Mouse (Mus musculus): ENCODE results near the gene Chd9. TPM values are rescaled to one million over a fixed set of nuclear protein-coding genes. Genes with fewer than 3 reads are reported as not detected.

The Chd9 gene
- 60.0 and 62.2 TPM in 2 replicates for polyA plus RNA-seq (2014; fragmentation: Nextera tagmentation; extraction: Ambion mirVana)

GRCm38 (mm10) chr8:90828181-90828986 lies at the start of gene Chd9:
Chd9 (plus strand) TSS chr8:90828352.
- ATAC-seq (ENCODE audit: insufficient number of reproducible peaks, low FRiP score, low TSS enrichment, low read depth) (peak; percentile 90), DNase-seq (ENCODE audit: low spot score) (peak; percentile 98)
- Histone ChIP-seq H3K4me3 (ENCODE audit: low read depth, low read length) (peak within 1 kb of the TSS; percentile 49), H3K9ac (ENCODE audit: low read length) (peak within 1 kb of the TSS; percentile 64), H3K4me1 (ENCODE audit: control insufficient read depth, insufficient read depth, low read length) (peaks cover 18% of the 10 kb centered on the region), H3K9me3 (ENCODE audit: control insufficient read depth, low read length) (no peaks in the 10 kb centered on the region), H3K4me2 (ENCODE audit: low read depth, severe bottlenecking) (peak within 1 kb of the TSS; percentile 69), H3K27me3 (ENCODE audit: control insufficient read depth, insufficient read depth, low read length) (no peaks in the 10 kb centered on the region), H3K36me3 (ENCODE audit: control insufficient read depth, insufficient read depth, low read length) (no peaks in the 10 kb centered on the region), H3K27ac (replicated peaks; ENCODE audit: low read depth, low read length) (peak within 1 kb of the TSS; percentile 58; the same call in 1 of the 2 replicates)
- WGBS = 2% methylated on average over 38 of the region's 39 CpGs

GRCm38 (mm10) chr8:90791616-90792015 lies 36.5 kb upstream of the Chd9 start:
- no peak overlapping the region for H3K4me2 ChIP-seq (ENCODE audit: low read depth, severe bottlenecking)
- no peak overlapping the region for H3K27ac ChIP-seq (replicated peaks; ENCODE audit: low read depth, low read length)
- H3K36me3 ChIP-seq (ENCODE audit: control insufficient read depth, insufficient read depth, low read length) = no peaks in the 10 kb centered on the region
- no peak overlapping the region for H3K9ac ChIP-seq (ENCODE audit: low read length)
- 0 out of 2 replicates have a peak, but pooled peaks cover 2% of the 10 kb centered on the region for H3K4me1 ChIP-seq (ENCODE audit: control insufficient read depth, insufficient read depth, low read length)
- H3K9me3 ChIP-seq (ENCODE audit: control insufficient read depth, low read length) = no peaks in the 10 kb centered on the region
- H3K27me3 ChIP-seq (ENCODE audit: control insufficient read depth, insufficient read depth, low read length) = no peaks in the 10 kb centered on the region
- ATAC-seq (ENCODE audit: insufficient number of reproducible peaks, low FRiP score, low TSS enrichment, low read depth) (no peak), DNase-seq (ENCODE audit: low spot score) (no peak)
- WGBS = 83% methylated on average over 1 of the region's 1 CpGs
- no peak overlapping the region for H3K4me3 ChIP-seq (ENCODE audit: low read depth, low read length)

GRCm38 (mm10) chr8:90793710-90794109 lies 34.4 kb upstream of the Chd9 start:
- DNase-seq (ENCODE audit: low spot score) (peak; percentile 89), ATAC-seq (ENCODE audit: insufficient number of reproducible peaks, low FRiP score, low TSS enrichment, low read depth) (no peak)
- no peaks in the 10 kb centered on the region for H3K36me3 ChIP-seq (ENCODE audit: control insufficient read depth, insufficient read depth, low read length)
- no peaks in the 10 kb centered on the region for H3K9me3 ChIP-seq (ENCODE audit: control insufficient read depth, low read length)
- H3K4me3 ChIP-seq (ENCODE audit: low read depth, low read length) = no peak overlapping the region
- WGBS = 6% methylated on average over 3 of the region's 3 CpGs
- H3K27me3 ChIP-seq (ENCODE audit: control insufficient read depth, insufficient read depth, low read length) = no peaks in the 10 kb centered on the region
- H3K4me1 ChIP-seq (ENCODE audit: control insufficient read depth, insufficient read depth, low read length) = 0 out of 2 replicates have a peak, but pooled peaks cover 2% of the 10 kb centered on the region
- no peak overlapping the region for H3K27ac ChIP-seq (replicated peaks; ENCODE audit: low read depth, low read length)
- H3K4me2 ChIP-seq (ENCODE audit: low read depth, severe bottlenecking) = no peak overlapping the region
- H3K9ac ChIP-seq (ENCODE audit: low read length) = no peak overlapping the region

- Histone ChIP-seq H3K27me3 (ENCODE audit: control insufficient read depth, insufficient read depth, low read length) (no peaks in the 10 kb centered on the region), H3K4me3 (ENCODE audit: low read depth, low read length) (no peak overlapping the region), H3K4me1 (ENCODE audit: control insufficient read depth, insufficient read depth, low read length) (0 out of 2 replicates have a peak, but pooled peaks cover 2% of the 10 kb centered on the region), H3K27ac (replicated peaks; ENCODE audit: low read depth, low read length) (no peak overlapping the region), H3K4me2 (ENCODE audit: low read depth, severe bottlenecking) (peak overlapping the region; percentile 25), H3K9me3 (ENCODE audit: control insufficient read depth, low read length) (no peaks in the 10 kb centered on the region), H3K9ac (ENCODE audit: low read length) (no peak overlapping the region), H3K36me3 (ENCODE audit: control insufficient read depth, insufficient read depth, low read length) (no peaks in the 10 kb centered on the region)
- WGBS = 9% methylated on average over 12 of the region's 12 CpGs
- ATAC-seq (ENCODE audit: insufficient number of reproducible peaks, low FRiP score, low TSS enrichment, low read depth) (peak; percentile 44), DNase-seq (ENCODE audit: low spot score) (peak; percentile 84)
Observed at GRCm38 (mm10) chr8:90794990-90795861, 32.9 kb upstream of the Chd9 start.

- Histone ChIP-seq H3K4me3 (ENCODE audit: low read depth, low read length) (no peak overlapping the region), H3K9me3 (ENCODE audit: control insufficient read depth, low read length) (no peaks in the 10 kb centered on the region), H3K9ac (ENCODE audit: low read length) (no peak overlapping the region), H3K4me1 (ENCODE audit: control insufficient read depth, insufficient read depth, low read length) (0 out of 2 replicates have a peak, but pooled peaks cover 2% of the 10 kb centered on the region), H3K4me2 (ENCODE audit: low read depth, severe bottlenecking) (no peak overlapping the region), H3K36me3 (ENCODE audit: control insufficient read depth, insufficient read depth, low read length) (no peaks in the 10 kb centered on the region), H3K27ac (replicated peaks; ENCODE audit: low read depth, low read length) (no peak overlapping the region), H3K27me3 (ENCODE audit: control insufficient read depth, insufficient read depth, low read length) (no peaks in the 10 kb centered on the region)
- 88% methylated on average over 5 of the region's 5 CpGs for WGBS
- DNase-seq (ENCODE audit: low spot score) = no peak
- no peak for ATAC-seq (ENCODE audit: insufficient number of reproducible peaks, low FRiP score, low TSS enrichment, low read depth)
Observed at GRCm38 (mm10) chr8:90799473-90799872, 28.7 kb upstream of the Chd9 start.

- Histone ChIP-seq H3K4me1 (ENCODE audit: control insufficient read depth, insufficient read depth, low read length) (no peaks in the 10 kb centered on the region), H3K4me2 (ENCODE audit: low read depth, severe bottlenecking) (no peak overlapping the region), H3K9me3 (ENCODE audit: control insufficient read depth, low read length) (no peaks in the 10 kb centered on the region), H3K9ac (ENCODE audit: low read length) (no peak overlapping the region), H3K27me3 (ENCODE audit: control insufficient read depth, insufficient read depth, low read length) (no peaks in the 10 kb centered on the region), H3K4me3 (ENCODE audit: low read depth, low read length) (no peak overlapping the region), H3K36me3 (ENCODE audit: control insufficient read depth, insufficient read depth, low read length) (no peaks in the 10 kb centered on the region), H3K27ac (replicated peaks; ENCODE audit: low read depth, low read length) (no peak overlapping the region)
- ATAC-seq (ENCODE audit: insufficient number of reproducible peaks, low FRiP score, low TSS enrichment, low read depth) (no peak), DNase-seq (ENCODE audit: low spot score) (no peak)
- WGBS = 91% methylated on average over 10 of the region's 10 CpGs
Observed at GRCm38 (mm10) chr8:90813602-90814320, 14.4 kb upstream of the Chd9 start.

- H3K36me3 ChIP-seq (ENCODE audit: control insufficient read depth, insufficient read depth, low read length) = no peaks in the 10 kb centered on the region
- H3K27ac ChIP-seq (replicated peaks; ENCODE audit: low read depth, low read length) = no peak overlapping the region
- H3K4me1 ChIP-seq (ENCODE audit: control insufficient read depth, insufficient read depth, low read length) = no peaks in the 10 kb centered on the region
- no peaks in the 10 kb centered on the region for H3K27me3 ChIP-seq (ENCODE audit: control insufficient read depth, insufficient read depth, low read length)
- no peaks in the 10 kb centered on the region for H3K9me3 ChIP-seq (ENCODE audit: control insufficient read depth, low read length)
- H3K4me3 ChIP-seq (ENCODE audit: low read depth, low read length) = no peak overlapping the region
- H3K4me2 ChIP-seq (ENCODE audit: low read depth, severe bottlenecking) = no peak overlapping the region
- WGBS = 83% methylated on average over 23 of the region's 23 CpGs
- no peak overlapping the region for H3K9ac ChIP-seq (ENCODE audit: low read length)
- DNase-seq (ENCODE audit: low spot score) (no peak), ATAC-seq (ENCODE audit: insufficient number of reproducible peaks, low FRiP score, low TSS enrichment, low read depth) (no peak)
Observed at GRCm38 (mm10) chr8:90816061-90816882, 11.9 kb upstream of the Chd9 start.

Measured in limb, embryonic 11.5 days (tissue).